Mouse (Mus musculus): ENCODE results near the gene Evx2. TPM values are rescaled to one million over a fixed set of nuclear protein-coding genes. Genes with fewer than 3 reads are reported as not detected.

Gene Evx2
- total RNA-seq (2021) = not detected
- long read RNA-seq, experiment 1 = 0 reads
- long read RNA-seq, experiment 2 = 0 reads

DNA sequence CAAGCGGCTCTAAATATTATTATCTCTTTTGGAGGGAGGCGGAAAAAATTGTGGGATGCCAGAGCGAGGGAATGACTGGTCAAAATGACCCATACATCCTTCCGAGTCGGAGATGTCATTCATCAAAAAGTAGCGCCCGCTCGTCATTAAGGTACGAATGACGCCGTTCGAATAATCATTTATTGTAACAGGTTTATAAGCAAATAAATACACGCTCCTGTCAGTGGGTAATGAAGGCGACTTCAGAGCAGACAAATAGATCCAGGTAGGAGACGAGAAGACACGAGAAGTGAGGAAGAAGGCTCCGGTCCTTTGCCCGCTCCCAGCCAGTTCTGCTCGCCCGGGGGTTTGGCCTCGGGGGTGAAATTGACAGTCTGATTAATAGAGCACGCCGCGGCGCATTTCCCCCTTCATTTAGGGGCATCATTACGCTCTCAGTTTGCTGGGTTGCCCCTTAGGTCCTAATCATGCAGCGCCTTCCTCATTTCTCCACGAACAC lies at the start of gene Evx2:
TSS of gene Evx2 (minus strand) at position 51 of the 499 bp plus-strand sequence.
- no peak for DNase-seq (ENCODE audit: low spot score in 2 of 2)

DNA sequence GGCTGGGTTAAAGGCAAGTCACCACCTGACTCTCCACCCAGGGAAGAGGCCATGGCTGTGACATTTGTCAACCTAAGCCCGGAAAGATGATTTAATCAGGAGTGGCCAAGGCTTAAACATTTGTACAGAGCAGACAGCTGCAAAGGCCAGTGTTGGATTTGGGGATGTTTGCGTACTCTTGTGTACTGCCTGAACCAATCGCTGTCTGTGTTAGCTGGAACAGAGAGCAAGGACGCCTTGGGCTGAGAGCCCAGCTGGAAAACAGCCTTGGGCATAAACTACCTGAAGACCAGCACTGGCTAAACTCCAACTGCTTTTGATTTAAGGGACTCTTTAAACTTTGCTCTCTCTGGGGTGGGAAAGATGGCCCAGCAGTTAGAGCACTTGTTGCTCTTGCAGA lies 49.3 kb upstream of the Evx2 start:
- no peak for DNase-seq (ENCODE audit: low spot score in 2 of 2)

DNA sequence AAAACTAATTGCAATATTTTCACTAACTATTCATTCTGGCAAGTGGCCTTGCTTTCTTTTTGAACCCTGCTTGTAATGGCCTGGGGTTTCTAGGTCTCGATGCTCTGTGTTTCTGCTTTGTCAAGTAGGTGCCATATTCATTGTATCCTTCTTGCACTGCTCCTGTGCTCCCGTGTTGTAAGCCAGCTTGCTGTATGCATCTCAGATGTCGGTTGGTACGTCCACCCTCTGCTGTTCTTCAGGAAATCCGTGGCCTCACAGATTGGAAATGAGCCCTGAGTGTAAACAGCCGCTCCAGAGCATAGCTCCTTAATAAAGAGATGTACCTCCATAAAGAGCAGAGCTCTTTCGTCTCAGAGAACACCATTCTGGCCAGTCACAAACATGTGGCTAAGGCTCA lies 48.2 kb upstream of the Evx2 start:
- DNase-seq (ENCODE audit: low spot score in 2 of 2) = no peak

DNA sequence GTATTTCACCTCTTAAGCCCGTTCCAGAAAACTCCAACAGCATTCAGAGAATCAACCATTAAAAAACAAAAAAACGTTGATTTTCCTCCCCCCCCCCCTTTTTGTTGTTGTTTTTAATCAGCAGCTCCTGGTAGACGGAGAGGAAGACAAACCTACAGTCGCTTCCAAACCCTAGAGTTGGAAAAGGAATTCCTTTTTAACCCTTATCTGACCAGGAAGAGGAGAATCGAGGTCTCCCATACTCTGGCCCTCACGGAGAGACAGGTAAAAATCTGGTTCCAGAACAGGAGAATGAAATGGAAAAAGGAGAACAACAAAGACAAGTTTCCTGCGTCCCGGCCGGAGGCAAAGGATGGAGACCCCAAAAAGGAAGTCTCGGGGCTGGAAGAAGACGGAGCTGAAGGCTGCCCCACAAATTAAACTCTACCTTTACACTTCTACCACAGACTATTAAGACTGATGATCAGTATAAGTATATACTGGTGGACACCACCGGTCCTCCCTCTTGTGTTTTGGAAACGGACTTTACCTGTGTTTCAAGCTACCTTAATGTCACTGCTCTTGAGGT lies 47.1 kb upstream of the Evx2 start:
- no peak for DNase-seq (ENCODE audit: low spot score in 2 of 2)

DNA sequence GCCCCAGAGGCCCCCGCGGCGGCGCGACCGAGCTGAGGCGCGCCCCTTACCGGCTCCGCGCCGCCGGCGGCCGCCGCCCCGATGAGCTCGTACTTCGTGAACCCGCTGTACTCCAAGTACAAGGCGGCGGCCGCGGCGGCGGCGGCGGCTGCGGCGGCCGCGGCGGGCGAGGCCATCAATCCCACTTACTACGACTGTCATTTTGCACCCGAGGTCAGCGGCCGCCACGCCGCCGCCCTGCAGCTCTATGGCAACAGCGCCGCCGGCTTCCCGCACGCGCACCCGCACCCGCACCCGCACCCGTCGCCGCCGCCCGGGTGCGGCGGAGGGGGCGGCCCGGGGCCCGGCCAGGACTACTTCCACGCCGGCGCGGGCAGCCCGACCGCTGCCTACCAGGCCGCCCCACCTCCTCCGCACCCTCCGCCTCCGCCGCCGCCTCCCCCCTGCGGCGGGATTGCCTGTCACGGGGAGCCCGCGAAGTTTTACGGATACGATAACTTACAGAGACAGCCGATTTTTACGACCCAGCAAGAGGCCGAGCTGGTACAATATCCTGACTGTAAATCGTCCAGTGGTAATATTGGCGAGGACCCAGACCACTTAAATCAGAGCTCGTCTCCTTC lies 46.2 kb upstream of the Evx2 start:
- DNase-seq (ENCODE audit: low spot score in 2 of 2) = peak; percentile 69 to 76

DNA sequence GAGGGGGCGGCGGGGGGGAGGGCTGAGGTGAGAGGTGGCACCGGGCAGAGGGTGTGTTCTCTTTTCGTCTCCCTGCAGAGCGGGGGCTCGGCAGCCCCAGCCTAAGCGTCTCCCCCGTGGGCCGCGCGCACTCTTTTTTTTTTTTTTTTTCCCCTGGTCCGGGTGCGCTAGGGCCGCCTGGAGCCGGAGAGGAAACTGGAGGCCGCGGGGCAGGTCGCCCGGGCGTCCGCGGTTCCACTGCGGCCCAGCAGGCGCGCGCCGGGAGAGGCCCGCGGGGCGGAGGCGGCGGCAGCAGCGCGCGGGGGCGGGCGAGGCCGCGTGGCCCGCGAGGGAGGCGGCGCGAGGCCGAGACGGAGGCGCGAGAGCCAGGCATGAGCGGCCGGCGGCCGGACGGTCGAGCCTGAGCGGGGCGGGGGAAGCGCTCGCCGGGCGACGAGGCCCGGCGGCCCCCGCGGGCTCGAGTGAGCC lies 45.7 kb upstream of the Evx2 start:
- DNase-seq (ENCODE audit: low spot score in 2 of 2) = peak; percentile 66 to 67

DNA sequence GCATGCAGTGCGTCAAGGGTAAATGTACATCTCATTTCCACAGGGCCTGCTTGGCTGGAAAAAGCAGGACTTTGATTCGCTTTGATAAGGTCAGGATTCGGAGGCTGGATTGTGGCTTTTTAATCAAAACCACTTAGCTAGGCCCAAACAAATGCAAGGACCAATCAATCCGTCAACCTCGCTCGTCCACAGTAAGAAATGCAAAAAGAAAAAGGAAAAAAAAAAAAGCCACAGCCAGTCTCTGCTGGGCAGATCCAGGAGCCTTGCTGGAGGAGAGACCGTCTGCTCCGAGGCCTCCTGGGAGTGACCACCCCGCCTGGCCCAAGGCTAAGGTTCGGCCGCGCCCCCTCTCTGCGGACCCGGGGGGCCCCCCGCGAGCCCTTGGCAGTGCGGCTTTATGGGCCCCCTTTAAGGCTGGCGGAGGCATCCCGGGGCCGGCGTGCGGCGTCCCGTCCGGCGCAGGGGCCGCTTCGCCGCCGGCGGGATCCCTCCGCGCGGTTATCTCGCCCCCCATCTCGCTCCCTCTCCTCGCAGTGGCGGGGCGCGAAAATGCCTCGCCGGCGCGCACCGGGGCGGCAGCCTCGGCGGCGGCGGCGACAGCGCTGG lies 45.1 kb upstream of the Evx2 start, which contains the start of gene Hoxd8:
TSS of gene Hoxd8 (plus strand) at position 223 of the 606 bp plus-strand sequence.
- peak; percentile 78 to 83 for DNase-seq (ENCODE audit: low spot score in 2 of 2)

DNA sequence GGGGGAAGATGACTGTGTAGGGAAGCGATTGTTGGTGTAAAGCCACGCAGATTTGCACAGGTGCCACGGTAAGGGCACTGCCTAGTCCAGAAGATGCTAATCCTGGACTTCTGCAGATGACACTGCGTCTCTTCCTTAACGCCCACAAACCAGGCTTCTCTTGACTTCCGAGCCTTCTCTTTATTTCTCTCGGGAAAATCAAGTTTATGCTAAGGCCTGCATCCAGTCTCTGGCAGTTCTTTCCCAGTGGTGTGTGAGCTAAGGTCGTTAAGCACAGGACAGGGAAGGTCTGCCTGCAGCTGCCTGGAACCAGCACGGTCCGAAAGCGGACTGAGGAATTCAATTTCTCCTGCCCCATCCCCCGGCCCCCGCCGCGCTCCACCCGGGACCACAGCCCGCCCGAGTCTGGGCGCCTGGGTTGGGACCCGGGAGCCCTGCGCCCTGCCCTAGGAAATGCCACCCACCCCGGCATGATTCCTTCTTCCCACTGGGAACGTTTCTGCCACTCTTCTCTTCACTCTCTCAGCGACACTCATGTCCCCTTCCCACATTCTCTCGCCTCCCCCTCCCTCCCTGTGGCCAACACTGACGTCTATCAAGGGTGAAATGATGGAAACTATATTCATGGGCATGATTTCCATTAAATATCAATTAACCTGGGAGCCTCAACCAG lies 44.5 kb upstream of the Evx2 start:
- DNase-seq (ENCODE audit: low spot score in 2 of 2) = no peak

DNA sequence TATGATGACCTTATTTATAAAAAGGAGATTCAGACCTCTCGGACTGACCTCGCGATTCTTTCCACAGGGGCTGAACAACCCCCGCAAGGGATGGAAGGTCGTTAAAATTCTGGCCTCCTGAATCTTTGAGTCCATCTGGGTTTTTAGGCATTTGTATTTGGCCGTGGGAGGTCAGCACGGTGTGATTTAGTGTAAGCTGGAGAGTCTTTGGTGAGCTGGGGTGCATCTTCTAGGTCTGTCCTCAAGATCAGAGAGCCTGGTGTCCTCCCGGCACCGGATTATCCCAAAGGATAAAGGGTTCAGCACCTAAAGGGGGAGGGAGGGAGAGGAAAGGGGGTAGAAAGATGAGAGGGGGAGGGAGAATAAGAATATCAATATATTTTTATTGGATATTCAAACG lies 44.0 kb upstream of the Evx2 start:
- DNase-seq (ENCODE audit: low spot score in 2 of 2) = no peak

DNA sequence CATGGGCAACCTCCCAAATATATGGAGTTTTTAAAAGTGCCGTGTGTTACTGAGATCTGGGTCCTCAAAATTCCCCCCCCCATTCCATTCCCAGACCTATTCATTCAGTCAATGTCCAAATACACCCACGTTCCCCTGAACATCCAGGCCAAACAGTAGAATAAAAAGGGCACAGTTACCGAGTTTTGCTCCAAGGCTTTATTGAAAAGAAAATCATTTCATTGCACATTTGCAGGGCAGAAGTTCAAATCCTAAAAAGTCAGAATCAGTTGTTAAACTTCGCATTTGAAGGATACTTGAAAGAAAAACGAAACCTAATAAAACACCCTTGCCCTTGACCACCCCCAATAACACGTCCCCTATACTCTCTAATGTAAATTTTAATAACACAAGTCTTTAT lies 43.5 kb upstream of the Evx2 start:
- DNase-seq (ENCODE audit: low spot score in 2 of 2) = no peak

DNA sequence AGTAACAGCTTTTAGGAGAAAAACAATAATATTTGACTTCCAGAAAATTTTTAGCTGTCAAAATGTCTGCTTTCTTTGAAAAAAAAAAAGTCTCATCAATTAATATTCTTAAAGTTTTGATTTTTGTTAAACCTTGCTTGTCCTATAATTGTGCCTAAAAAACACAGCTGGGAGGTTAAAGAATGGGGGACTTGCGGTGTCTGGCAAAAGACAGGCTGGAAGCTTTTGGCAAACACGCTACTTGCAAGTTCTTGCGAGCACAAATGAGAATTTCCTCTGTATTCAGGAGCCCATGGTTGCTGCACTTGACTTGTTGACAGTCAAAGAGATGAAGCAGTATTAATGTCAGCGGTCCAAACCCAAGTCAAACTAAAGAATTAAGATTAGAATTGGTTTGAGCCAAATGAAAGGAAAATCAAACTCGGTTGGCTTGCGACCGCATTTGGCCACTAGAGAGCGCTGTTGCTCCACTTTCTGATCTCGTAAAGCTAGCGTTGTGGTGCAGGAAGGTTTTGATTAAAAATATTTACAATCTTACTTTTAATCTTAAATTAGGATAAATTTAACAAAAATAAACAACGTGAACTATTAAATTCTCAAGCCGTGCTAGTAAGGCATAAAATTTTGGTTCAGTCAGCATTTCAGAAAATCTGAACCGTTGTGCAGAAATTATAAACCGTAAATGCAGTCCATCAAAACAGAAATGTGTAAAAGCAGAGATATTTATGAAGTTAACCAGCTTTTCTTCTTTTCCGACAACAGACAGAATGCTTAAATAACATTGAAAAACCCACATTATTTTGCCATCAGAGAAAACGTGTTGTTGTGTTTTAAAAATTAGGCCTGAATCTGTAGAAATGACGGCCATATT lies 42.8 kb upstream of the Evx2 start:
- peak; percentile 82 to 84 for DNase-seq (ENCODE audit: low spot score in 2 of 2)

DNA sequence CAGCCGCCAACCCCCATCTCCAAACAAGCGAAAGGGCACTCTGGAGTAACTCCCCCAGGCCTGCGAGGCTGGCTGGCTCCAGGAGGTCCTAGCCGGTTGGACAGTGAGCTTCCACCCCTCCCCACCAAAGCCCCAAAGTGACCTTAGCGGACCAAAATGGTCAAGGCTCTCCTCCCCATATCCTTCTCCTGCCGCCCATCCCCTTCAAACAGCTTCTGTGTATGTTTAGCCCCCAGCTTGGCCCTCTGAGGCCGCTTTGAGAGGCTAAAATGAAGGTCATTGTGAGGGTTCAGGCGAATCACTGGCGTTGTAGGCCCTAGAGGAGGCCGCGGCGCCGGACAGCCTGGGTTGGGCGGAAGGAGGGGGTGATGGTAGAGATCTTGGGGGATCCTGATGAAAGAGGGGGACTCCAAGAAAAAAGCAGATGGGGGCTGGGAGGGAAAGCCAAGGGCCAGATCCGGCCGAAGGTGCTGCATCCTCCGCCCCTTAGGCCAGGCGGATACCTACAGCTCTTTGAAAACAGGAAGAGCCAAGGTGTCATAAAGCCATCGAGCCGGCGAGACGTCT lies 41.3 kb upstream of the Evx2 start:
- no peak for DNase-seq (ENCODE audit: low spot score in 2 of 2)

DNA sequence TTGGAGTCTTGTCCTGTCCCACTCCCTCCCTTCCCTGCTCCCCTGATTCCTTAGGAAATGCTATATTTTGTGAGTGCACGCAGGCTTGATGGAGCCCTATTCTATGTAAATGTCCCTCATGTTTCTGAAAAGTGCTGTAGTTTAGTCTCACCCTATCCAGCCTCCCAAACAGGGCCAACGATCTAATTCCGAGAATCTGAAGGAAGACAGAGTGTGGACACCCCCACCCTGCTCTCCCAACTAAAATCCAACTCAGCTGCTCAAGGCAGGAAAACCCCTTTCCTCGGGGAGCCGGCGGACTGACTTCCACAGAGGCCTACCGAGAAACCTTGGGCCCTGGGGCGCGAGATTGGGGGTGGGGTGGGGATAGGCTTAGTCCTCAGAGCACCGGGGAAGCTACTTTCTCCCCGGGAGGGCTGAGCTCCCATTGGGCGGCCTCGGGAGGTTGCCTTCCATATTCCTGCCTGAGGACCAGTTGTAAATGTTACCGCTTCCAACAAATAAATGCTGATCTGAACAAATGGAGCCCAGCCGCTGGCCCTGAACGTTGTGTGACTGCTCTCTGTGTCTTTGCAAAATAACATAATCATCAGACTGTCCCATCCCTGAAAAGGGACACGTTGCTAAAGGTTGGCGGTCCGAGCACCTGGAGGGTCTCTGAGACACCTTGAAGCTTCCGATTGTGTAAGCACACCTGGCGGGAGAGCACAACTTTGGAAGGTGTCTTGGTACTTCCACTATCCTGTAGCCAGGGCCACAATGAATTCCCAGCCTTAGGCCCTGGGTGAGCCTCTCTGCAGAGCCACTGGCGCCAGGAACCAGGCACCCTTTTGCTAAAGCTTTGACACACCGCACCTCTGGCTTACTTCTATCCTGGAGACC lies 40.5 kb upstream of the Evx2 start:
- no peak for DNase-seq (ENCODE audit: low spot score in 2 of 2)

DNA sequence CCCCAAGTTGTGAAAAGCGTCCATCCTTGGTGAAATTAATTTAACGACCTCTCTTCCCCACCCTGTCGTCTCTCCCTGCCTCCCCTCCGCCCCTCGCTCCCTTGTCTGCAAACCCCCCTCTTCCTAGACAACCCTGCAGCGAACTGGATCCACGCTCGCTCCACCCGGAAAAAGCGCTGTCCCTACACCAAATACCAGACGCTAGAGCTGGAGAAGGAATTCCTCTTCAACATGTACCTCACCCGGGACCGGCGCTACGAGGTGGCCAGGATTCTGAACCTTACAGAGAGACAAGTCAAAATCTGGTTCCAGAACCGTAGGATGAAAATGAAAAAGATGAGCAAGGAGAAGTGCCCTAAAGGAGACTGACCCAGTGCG lies 39.7 kb upstream of the Evx2 start:
- DNase-seq (ENCODE audit: low spot score in 2 of 2) = no peak

DNA sequence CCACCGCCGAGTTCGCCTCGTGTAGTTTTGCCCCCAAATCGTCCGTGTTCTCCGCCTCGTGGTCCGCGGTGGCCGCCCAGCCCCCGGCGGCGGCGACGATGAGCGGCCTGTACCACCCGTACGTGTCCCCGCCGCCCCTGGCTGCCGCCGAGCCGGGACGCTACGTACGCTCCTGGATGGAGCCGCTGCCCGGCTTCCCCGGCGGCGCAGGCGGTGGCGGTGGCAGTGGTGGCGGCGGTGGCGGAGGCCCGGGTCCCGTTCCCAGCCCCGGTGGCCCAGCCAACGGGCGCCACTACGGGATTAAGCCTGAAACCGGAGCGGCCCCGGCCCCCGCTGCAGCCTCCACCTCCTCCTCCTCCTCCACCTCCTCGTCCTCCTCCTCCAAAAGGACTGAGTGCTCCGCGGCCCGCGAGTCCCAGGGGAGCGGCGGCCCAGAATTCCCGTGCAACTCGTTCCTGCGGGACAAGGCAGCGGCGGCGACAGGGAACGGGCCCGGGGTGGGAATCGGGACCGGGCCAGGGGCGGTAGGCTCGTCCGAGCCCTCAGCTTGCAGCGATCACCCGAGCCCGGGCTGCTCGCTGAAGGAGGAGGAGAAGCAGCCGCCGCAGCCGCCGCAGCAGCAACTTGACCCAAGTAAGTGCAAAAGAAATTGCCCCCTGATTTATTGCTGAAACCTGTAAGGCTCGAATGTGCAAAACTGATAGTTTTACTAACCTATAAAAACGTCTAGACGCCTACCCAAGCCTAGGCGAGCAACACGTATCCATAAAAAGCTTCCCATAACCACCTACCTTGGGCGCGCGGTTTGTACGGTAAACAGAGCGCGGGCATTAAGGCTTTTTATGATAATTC lies 39.1 kb upstream of the Evx2 start:
- DNase-seq (ENCODE audit: low spot score in 2 of 2) = peak in 1 of 2 experiments; percentile 57

DNA sequence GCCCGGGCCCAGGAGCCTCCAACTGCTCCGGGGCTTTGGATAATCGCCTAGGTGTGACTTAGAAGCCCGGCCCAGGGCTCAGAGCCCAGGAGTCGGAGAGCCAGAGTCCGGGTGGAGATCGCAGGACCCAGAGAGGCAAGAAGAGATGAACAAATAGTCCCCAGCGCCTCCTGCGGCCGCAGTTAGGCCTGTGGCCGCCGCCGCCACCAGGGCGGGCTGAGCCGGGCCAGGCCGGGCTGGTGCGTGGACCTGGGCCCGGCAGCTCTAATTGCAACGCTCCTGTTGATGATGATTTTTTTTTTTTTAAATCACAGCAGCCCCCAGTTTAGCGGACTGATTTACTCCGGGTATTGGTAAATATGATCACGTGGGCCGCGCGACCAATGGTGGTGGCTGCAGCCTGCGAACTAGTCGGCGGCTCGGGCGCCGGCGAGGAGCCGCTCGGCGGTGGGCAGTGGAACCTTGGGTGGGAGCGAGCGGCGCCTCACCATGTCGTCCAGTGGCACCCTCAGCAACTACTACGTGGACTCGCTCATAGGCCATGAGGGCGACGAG lies 38.3 kb upstream of the Evx2 start, which contains the start of gene Hoxd9:
TSS of gene Hoxd9 (plus strand) at position 161 of the 555 bp plus-strand sequence.
- DNase-seq (ENCODE audit: low spot score in 2 of 2) = peak; percentile 67 to 76

DNA sequence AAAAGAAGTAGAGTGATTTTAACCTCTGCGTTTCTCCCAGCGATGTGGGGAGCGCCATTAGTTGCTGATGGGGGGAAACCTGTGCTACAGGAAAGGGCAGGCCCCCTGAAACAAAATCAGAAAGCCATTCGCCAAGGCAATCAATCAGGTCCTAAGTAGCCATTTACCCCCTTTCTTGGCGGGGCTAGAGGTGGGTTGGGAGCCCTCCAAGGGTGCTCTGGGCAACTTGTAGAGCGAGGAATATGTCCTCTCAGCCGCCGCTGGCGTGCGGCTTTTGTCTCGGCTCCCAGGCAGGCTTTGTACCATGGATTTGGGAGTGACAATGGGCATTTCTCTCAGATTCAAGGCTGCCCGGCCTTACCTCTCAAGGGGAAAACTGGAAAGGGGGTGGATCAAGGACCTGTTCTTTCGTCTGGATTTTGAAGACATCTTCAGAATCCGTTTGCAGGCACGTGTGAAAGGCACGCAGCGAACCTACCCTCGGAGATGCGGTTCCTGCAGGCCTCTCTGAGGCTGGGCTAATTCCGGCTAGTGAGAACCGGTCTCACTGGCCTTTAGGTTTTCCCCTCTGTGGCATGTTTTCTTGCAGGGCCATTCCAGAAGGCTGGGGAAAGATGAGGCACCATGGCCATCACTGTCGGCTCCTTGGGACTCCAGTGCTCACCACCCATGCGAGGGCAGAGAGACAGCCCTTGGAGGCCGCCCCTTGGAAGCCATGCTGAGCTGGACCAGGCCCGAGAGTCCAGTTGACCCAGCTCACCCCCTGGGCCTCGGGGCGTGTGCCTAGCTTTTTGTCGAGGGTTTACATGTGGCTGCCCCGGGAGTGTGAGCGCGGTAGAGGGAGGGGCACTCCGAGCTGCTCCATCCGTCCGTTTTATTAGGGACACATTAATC lies 37.3 kb upstream of the Evx2 start:
- DNase-seq (ENCODE audit: low spot score in 2 of 2) = no peak

Data from adrenal gland, adult 18-20 months (tissue).